Mouse (Mus musculus) skeletal muscle tissue, adult 2 months (tissue): Measurements from ENCODE around the gene Actb.

Source experiments
- DNase-seq: peaks from one replicate; pipeline ENCODE4 v3.0.0-alpha.2; 2012; ENCODE audit warnings: low read depth, low spot score

Gene Actb

GRCm38 (mm10) chr5:142906532-142907047, at the start of gene Actb:
Gene Actb, minus strand, starts transcription at chr5:142906754.
- DNase-seq = peak; percentile 98

- no peak for DNase-seq
These were observed 47.1 kb upstream of the Actb start for GRCm38 (mm10) chr5:142953641-142954040.

- DNase-seq = no peak
These were observed 43.9 kb upstream of the Actb start for GRCm38 (mm10) chr5:142950405-142950804.

GRCm38 (mm10) chr5:142949580-142949979, 43.0 kb upstream of the Actb start:
- DNase-seq = no peak

GRCm38 (mm10) chr5:142947460-142947859, 40.9 kb upstream of the Actb start:
- no peak for DNase-seq

- no peak for DNase-seq
These were observed 38.6 kb upstream of the Actb start for GRCm38 (mm10) chr5:142944979-142945682.

GRCm38 (mm10) chr5:142940393-142940792, 33.8 kb upstream of the Actb start:
- DNase-seq = no peak

GRCm38 (mm10) chr5:142937956-142938727, 31.6 kb upstream of the Actb start:
- no peak for DNase-seq

- no peak for DNase-seq
These were observed 29.8 kb upstream of the Actb start for GRCm38 (mm10) chr5:142936336-142936719.

GRCm38 (mm10) chr5:142935642-142936335, 29.2 kb upstream of the Actb start:
- DNase-seq = peak; percentile 76

- DNase-seq = no peak
These were observed 26.2 kb upstream of the Actb start for GRCm38 (mm10) chr5:142932731-142933130.

GRCm38 (mm10) chr5:142932084-142932685, 25.6 kb upstream of the Actb start:
- peak; percentile 79 for DNase-seq

- no peak for DNase-seq
These were observed 24.7 kb upstream of the Actb start for GRCm38 (mm10) chr5:142931241-142931745.

GRCm38 (mm10) chr5:142929400-142929752, 22.8 kb upstream of the Actb start:
- no peak for DNase-seq

GRCm38 (mm10) chr5:142928749-142929399, 22.3 kb upstream of the Actb start:
- DNase-seq = peak; percentile 83

GRCm38 (mm10) chr5:142927341-142927930, 20.9 kb upstream of the Actb start:
- DNase-seq = no peak

GRCm38 (mm10) chr5:142926940-142927228, 20.3 kb upstream of the Actb start:
- DNase-seq = no peak

- no peak for DNase-seq
These were observed 19.8 kb upstream of the Actb start for GRCm38 (mm10) chr5:142926204-142926939.

- no peak for DNase-seq
These were observed 17.9 kb upstream of the Actb start for GRCm38 (mm10) chr5:142924336-142924959.

- no peak for DNase-seq
These were observed 17.2 kb upstream of the Actb start for GRCm38 (mm10) chr5:142923781-142924180.
